Mouse (Mus musculus): ENCODE measurements around the gene Olfr15. TPM values are rescaled to one million over a fixed set of nuclear protein-coding genes. Genes with fewer than 3 reads are reported as not detected.
A peak's percentile ranks its signal among the peaks of the same experiment; 100 is the strongest.

The Olfr15 gene
- total RNA-seq, 2 experiments from 2014 or later: not detected

DNA sequence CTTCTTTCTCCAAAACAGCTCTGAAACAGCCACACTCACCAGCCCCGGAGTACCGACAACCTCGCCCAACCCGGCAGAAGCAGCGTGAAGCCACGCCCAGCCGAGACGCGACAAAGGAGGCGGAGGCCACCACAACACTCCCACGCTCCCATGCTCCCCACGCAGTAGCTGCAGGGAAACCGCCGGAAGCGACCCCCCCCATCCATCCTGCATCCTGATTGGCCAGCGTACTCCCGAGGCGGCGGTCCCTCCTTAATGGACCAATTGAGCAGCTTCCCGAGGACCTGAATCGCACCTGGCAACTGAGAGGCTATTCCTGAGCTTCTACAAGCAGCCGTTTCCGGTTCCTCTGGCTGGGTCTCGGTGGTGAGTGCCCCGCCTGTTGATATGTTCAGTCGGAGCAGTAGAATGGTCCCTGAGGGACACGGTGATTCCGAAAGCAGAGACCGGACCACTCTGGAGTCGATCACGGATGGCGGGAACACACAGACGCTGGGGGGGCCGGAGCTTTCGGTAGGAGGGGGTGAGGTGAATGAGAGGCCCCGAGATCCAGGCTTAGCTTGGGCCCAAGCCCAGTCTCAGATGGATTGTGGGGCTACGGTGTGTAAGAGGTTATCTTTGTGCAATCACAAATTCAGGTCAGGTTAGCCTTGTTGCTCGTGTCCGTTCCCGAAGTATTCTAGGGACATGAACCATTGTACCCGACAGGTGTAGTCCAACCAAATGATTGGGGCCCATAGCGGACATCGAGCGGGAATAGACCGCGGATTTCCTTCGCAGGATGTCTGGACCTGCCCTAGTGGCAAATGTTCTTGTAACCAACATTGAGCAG is 41.8 kb downstream of the Olfr15 start, which contains the start of gene Naa60:
Gene Naa60 (plus strand): TSS at position 160 of the 832 bp plus-strand sequence.
- DNase-seq (ENCODE audit: low spot score in 2 of 2): peak; percentile 80 to 87

DNA sequence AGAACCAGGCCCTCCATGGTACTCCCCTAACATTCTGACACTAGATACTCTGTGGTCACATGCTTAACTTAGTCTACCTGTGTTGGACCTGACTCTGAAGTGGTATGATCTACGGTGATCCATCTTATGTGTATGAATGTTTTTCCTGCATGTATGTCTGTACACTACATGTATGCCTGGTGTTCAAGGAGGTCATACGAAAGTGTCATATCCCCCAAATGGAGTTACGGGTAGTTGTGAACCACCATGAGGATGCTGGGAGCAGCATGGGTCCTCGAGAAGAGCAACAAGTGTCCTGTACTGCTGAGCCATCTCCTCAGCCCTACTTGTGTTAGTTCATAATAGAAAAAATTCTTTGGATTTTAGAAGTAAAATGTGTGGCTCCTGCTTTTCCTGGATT is 45.7 kb downstream of the Olfr15 start:
- no peak for DNase-seq (ENCODE audit: low spot score in 2 of 2)

- peak; percentile 93 to 96 for DNase-seq (ENCODE audit: low spot score in 2 of 2)
These were observed 53.8 kb downstream of the Olfr15 start, which contains the start of the genes Zfp597 and Gm20695 for GRCm38 (mm10) chr16:3884201-3885064. Zfp597 (minus strand) TSS chr16:3884561. Gm20695 (plus strand) TSS chr16:3884648.

- no peak for DNase-seq (ENCODE audit: low spot score in 2 of 2)
These were observed 54.5 kb downstream of the Olfr15 start for GRCm38 (mm10) chr16:3885065-3885670.

DNA sequence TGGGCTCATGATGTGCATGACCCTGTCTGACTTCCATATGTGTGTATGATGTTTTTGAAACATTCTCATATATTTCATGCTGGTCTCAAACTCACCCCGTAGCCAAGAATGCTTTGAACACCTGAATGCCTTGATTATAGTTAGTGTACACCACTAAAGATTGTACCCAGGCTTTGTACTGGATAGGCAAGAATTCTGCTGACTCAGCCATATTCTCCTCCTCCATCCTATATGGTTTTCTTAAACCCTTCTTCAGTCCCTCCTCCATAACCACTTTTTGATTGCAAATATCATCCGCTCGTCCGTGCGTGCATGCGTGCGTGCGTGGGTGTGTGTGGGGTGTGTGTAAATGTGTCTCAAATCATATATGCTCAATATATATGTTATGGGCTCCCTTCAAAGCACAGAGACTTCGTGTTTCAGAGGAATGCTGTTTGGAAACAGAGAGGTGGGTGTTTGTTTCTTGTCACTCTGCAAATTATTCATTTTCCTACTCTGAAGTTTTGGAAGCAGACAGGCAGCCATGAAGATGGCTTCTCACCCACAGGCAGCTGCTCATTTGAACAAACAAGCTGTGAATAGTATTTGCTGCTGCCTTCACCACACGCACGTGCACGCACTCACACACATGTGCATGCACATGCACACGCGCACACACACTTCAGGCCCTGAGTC is 61.1 kb downstream of the Olfr15 start:
- DNase-seq (ENCODE audit: low spot score in 2 of 2): no peak

DNA sequence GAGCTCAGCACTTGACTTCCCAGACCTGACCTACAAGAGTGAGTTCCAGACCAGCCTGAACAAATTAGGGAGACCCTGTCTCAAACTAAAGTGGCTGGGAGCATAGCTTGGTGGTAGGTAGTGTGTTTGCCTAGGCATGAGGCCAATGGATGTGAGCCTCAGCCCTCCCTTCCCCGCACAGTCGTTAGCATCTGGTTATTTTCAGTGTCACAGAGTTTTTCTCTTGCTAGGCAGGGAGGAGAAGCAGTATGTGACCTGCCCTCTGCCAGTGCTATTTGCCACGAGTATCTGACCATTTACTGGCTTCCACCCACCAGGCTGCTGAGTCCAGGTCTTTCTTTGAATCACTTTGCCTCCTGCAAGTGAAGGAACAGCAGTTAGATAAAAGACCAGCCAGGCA is 63.1 kb downstream of the Olfr15 start:
- no peak for DNase-seq (ENCODE audit: low spot score in 2 of 2)

Other genes with a start within 250 kb of the Olfr15 start
- gene Olfr161, start 239.8 kb upstream of the Olfr15 start, total RNA-seq (2021): not detected
- gene Mefv, start 112.8 kb upstream of the Olfr15 start, total RNA-seq (2021): not detected
- gene Zfp263, start 86.8 kb upstream of the Olfr15 start, total RNA-seq (2021): 10 to 100 TPM; 17.2 to 19.3 TPM
- 1 to 10 TPM; 3.8 to 4.1 TPM for gene Zfp174, start 16.4 kb downstream of the Olfr15 start, total RNA-seq (2021)
- 100 to 1,000 TPM; 113 to 116 TPM for gene Naa60, start 41.5 kb downstream of the Olfr15 start, total RNA-seq (2021)
- gene Zfp597, start 53.7 kb downstream of the Olfr15 start, total RNA-seq (2021): 10 to 100 TPM; 27.0 to 27.4 TPM
- gene Gm20695, start 53.8 kb downstream of the Olfr15 start, total RNA-seq (2021): not detected
- 1 to 10 TPM; 5.6 to 7.8 TPM for gene 1700037C18Rik, start 77.8 kb downstream of the Olfr15 start, total RNA-seq (2021)
- gene Cluap1, start 77.9 kb downstream of the Olfr15 start, total RNA-seq (2021): 10 to 100 TPM; 28.2 to 29.3 TPM
- gene Nlrc3, start 145.8 kb downstream of the Olfr15 start, total RNA-seq (2021): 1 to 10 TPM; 2.0 to 2.3 TPM
- 10 to 100 TPM; 49.3 to 51.6 TPM for gene Slx4, start 172.9 kb downstream of the Olfr15 start, total RNA-seq (2021)
- gene Dnase1, start 206.1 kb downstream of the Olfr15 start, total RNA-seq (2021): not detected
- 10 to 100 TPM; 67.6 to 74.8 TPM for gene Trap1, start 246.9 kb downstream of the Olfr15 start, total RNA-seq (2021)